Mouse (Mus musculus): Measurements from ENCODE around the gene Prrg2. TPM values are rescaled to one million over a fixed set of nuclear protein-coding genes. Genes with fewer than 3 reads are reported as not detected.

Prrg2 gene
- total RNA-seq, 2 experiments from 2014 or later: 17.9 to 18.6 TPM

GRCm38 (mm10) chr7:45060632-45061122 is 1.8 kb downstream of the Prrg2 start:
- no peak for DNase-seq (ENCODE audit: low spot score in 2 of 2)

- no peak for DNase-seq (ENCODE audit: low spot score in 2 of 2)
These were observed 3.6 kb downstream of the Prrg2 start for GRCm38 (mm10) chr7:45058607-45059571.

- no peak for DNase-seq (ENCODE audit: low spot score in 2 of 2)
These were observed 5.5 kb downstream of the Prrg2 start for GRCm38 (mm10) chr7:45056972-45057348.

- no peak for DNase-seq (ENCODE audit: low spot score in 2 of 2)
These were observed 6.0 kb downstream of the Prrg2 start for GRCm38 (mm10) chr7:45056329-45056971.

- DNase-seq (ENCODE audit: low spot score in 2 of 2): peak; percentile 70 to 89
These were observed 8.5 kb downstream of the Prrg2 start for GRCm38 (mm10) chr7:45053931-45054510.

GRCm38 (mm10) chr7:45053117-45053930 is 9.2 kb downstream of the Prrg2 start:
- DNase-seq (ENCODE audit: low spot score in 2 of 2): peak; percentile 52 to 74

GRCm38 (mm10) chr7:45052862-45053116 is 9.7 kb downstream of the Prrg2 start, which contains the start of gene Prr12:
Gene Prr12 (minus strand): TSS chr7:45052881.
- DNase-seq (ENCODE audit: low spot score in 2 of 2): no peak

GRCm38 (mm10) chr7:45052181-45052861 is 10.2 kb downstream of the Prrg2 start:
- no peak for DNase-seq (ENCODE audit: low spot score in 2 of 2)

- no peak for DNase-seq (ENCODE audit: low spot score in 2 of 2)
These were observed 10.9 kb downstream of the Prrg2 start for GRCm38 (mm10) chr7:45051601-45051974.

- peak; percentile 58 to 68 for DNase-seq (ENCODE audit: low spot score in 2 of 2)
These were observed 11.4 kb downstream of the Prrg2 start for GRCm38 (mm10) chr7:45050945-45051600.

- DNase-seq (ENCODE audit: low spot score in 2 of 2): no peak
These were observed 13.4 kb downstream of the Prrg2 start for GRCm38 (mm10) chr7:45048923-45049657.

GRCm38 (mm10) chr7:45048001-45048890 is 14.2 kb downstream of the Prrg2 start:
- no peak for DNase-seq (ENCODE audit: low spot score in 2 of 2)

GRCm38 (mm10) chr7:45047491-45047890 is 15.0 kb downstream of the Prrg2 start:
- DNase-seq (ENCODE audit: low spot score in 2 of 2): no peak

- DNase-seq (ENCODE audit: low spot score in 2 of 2): no peak
These were observed 15.6 kb downstream of the Prrg2 start for GRCm38 (mm10) chr7:45046853-45047350.

- DNase-seq (ENCODE audit: low spot score in 2 of 2): no peak
These were observed 16.7 kb downstream of the Prrg2 start for GRCm38 (mm10) chr7:45045741-45046140.

- no peak for DNase-seq (ENCODE audit: low spot score in 2 of 2)
These were observed 19.2 kb downstream of the Prrg2 start for GRCm38 (mm10) chr7:45043307-45043706.

- DNase-seq (ENCODE audit: low spot score in 2 of 2): no peak
These were observed 21.6 kb downstream of the Prrg2 start for GRCm38 (mm10) chr7:45040851-45041250.

- no peak for DNase-seq (ENCODE audit: low spot score in 2 of 2)
These were observed 24.1 kb downstream of the Prrg2 start for GRCm38 (mm10) chr7:45038411-45038810.
